Mouse (Mus musculus) yolk sac, embryonic 10.5 days (tissue): ENCODE results near the gene 9330161L09Rik.
"Not testable (repeated sequence)": the region's sequence is repeated elsewhere in the genome, so short reads cannot be mapped to it uniquely, and the experiment has no call there.

Experiments
- DNase-seq: peaks from one replicate; pipeline ENCODE4 v3.0.0-alpha.2; 2017; ENCODE audit warnings: low spot score

The 9330161L09Rik gene

GRCm38 (mm10) chr12:103407720-103408119, at the start of gene 9330161L09Rik:
Gene 9330161L09Rik, minus strand, starts transcription at chr12:103407820.
- no peak for DNase-seq

GRCm38 (mm10) chr12:103457140-103457539, 49.5 kb upstream of the 9330161L09Rik start, which contains the start of gene Ifi27l2b:
Gene Ifi27l2b, minus strand, starts transcription at chr12:103457223.
- DNase-seq = peak; percentile 32

GRCm38 (mm10) chr12:103456727-103457126, 49.1 kb upstream of the 9330161L09Rik start:
- DNase-seq = not testable (repeated sequence)

GRCm38 (mm10) chr12:103453361-103453760, 45.7 kb upstream of the 9330161L09Rik start:
- DNase-seq = peak; percentile 38

GRCm38 (mm10) chr12:103445060-103445459, 37.4 kb upstream of the 9330161L09Rik start:
- no peak for DNase-seq

- DNase-seq = not testable (repeated sequence)
These were observed 36.6 kb upstream of the 9330161L09Rik start for GRCm38 (mm10) chr12:103444261-103444660.

GRCm38 (mm10) chr12:103443524-103443923, 35.9 kb upstream of the 9330161L09Rik start, which contains the start of gene Ifi27l2a:
Gene Ifi27l2a, minus strand, starts transcription at chr12:103443680.
- DNase-seq = no peak

GRCm38 (mm10) chr12:103437601-103438000, 30.0 kb upstream of the 9330161L09Rik start:
- no peak for DNase-seq

GRCm38 (mm10) chr12:103434861-103435260, 27.2 kb upstream of the 9330161L09Rik start:
- no peak for DNase-seq

GRCm38 (mm10) chr12:103433986-103434731, 26.5 kb upstream of the 9330161L09Rik start, which contains the start of gene Ifi27:
Gene Ifi27, plus strand, starts transcription at chr12:103434211.
- DNase-seq = no peak

GRCm38 (mm10) chr12:103433430-103433829, 25.8 kb upstream of the 9330161L09Rik start:
- no peak for DNase-seq

- DNase-seq = no peak
These were observed 19.1 kb upstream of the 9330161L09Rik start for GRCm38 (mm10) chr12:103426710-103427109.

GRCm38 (mm10) chr12:103425729-103426470, 18.3 kb upstream of the 9330161L09Rik start, which contains the start of gene Ddx24:
Gene Ddx24, minus strand, starts transcription at chr12:103425830.
- DNase-seq = peak; percentile 99

GRCm38 (mm10) chr12:103425016-103425728, 17.6 kb upstream of the 9330161L09Rik start:
- DNase-seq = no peak

- DNase-seq = no peak
These were observed 524 bp upstream of the 9330161L09Rik start for GRCm38 (mm10) chr12:103408144-103408543.

GRCm38 (mm10) chr12:103404131-103404530, 3.5 kb downstream of the 9330161L09Rik start:
- DNase-seq = no peak

GRCm38 (mm10) chr12:103396751-103397150, 10.9 kb downstream of the 9330161L09Rik start:
- no peak for DNase-seq

GRCm38 (mm10) chr12:103395486-103396275, 11.9 kb downstream of the 9330161L09Rik start:
- no peak for DNase-seq

- DNase-seq = peak; percentile 35
These were observed 14.1 kb downstream of the 9330161L09Rik start for GRCm38 (mm10) chr12:103393528-103393927.

- no peak for DNase-seq
These were observed 16.5 kb downstream of the 9330161L09Rik start for GRCm38 (mm10) chr12:103391098-103391497.

- DNase-seq = no peak
These were observed 17.6 kb downstream of the 9330161L09Rik start for GRCm38 (mm10) chr12:103389982-103390381.
